Mouse (Mus musculus) ES-E14 (cell line): ENCODE data around the gene Mrpl2.

Experiments
- CHD2 ChIP-seq: IDR thresholded peaks from 2 replicates; pipeline ENCODE4 v1.6.1; 2014; ENCODE audit warnings: mild to moderate bottlenecking, low read depth, low read length, inconsistent platforms
- MAFK ChIP-seq: IDR thresholded peaks from 2 replicates; pipeline ENCODE4 v1.6.1; 2014; ENCODE audit warnings: mild to moderate bottlenecking, low read depth, low read length, inconsistent platforms; ENCODE audit not compliant: insufficient read depth

DNA sequence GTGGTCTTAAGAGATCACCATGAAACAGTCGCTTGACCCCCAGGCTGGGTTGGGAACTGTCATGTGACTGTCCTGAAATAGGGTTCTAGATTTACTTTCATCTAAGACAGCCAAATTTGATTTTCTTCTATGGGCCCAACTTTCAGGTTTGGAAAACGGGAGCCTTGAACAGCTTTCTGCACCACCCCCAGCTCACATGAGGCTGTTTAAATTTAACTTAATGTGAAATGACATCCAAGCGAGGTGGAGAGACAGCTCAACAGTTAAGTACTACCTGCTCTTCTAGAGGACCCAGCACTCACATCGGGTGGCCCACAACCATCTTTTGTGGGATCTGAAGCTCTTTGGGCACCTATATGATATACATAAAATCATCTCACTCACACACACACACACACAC is 47.1 kb upstream of the Mrpl2 start:
- TF ChIP-seq MAFK (no peak), CHD2 (no peak)
